Mouse (Mus musculus): ENCODE results near the gene Gm17469.
"Not testable (repeated sequence)": the region's sequence is repeated elsewhere in the genome, so short reads cannot be mapped to it uniquely, and the experiment has no call there.

Gm17469 gene

DNA sequence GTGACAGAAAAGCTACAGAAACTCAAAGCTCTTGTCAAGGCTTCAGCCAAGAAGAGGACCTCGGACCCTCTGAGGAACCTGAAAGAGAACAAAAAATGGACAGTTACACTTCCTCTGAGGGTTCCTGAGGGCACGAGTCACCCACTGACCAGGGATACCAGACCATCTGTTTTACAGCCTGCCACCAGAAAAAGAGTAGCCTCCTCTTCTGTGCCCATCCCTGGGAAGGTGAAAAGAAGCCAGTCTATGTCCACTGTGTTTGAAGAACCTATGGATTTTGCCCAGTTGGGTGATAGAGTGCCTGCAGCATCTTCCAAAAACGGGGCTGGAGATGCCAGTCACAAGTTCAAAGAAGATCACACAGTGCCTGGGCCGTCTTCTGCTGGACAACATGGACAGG lies at the start of gene Gm17469:
Gene Gm17469, plus strand, starts transcription at position 301 of the 400 bp plus-strand sequence.
- DNase-seq (ENCODE audit: low spot score) = not testable (repeated sequence)
